Comparison of ENCODE assay signal across 18 mouse cellular contexts in the genomic region with DNA sequence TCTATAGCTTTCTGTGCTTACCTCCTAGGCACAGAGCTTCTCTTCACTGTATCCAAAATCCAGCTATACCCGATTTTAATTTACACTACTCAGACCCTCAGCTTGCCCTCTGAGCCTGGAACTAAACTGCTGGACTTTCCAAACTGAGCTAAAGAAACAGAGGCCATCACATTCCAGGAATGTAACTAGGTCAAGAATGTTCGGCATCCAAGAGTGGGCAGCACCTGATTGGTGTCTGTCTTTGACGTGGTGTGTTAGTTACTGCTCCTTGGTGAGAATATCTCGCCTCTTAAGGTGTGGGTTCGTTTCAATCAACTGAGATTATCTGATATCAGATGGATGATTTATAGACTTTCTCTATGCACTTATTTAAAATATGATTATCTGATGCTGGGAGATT.
DNase-seq lines count a peak whose midpoint lies in the region; ATAC-seq lines count a peak whose summit lies in the region.
"Had no signal": no experiment of that assay in that cellular context is flagged by ENCODE, and none has a peak within 500 bp of the region (broad histone marks: within the 10 kb centered on the region; RNA-seq: fewer than 3 reads in every experiment).

No protein-coding gene starts in this region.

- intact Hi-C loops in heart, postnatal 25 days (cut with DNase I) = loop anchor here (5.0 kb wide), 1 partner anchor 84 kb away; no protein-coding TSS in a partner anchor

- peak overlapping the region; percentile 47; the same call in 1 of the 2 replicates for H3K27ac ChIP-seq in heart, embryonic 10.5 days
- no peak overlapping the region for H3K27ac ChIP-seq in kidney, embryonic 14.5 days (ENCODE audit: low read depth, low read length)
- H3K27ac ChIP-seq in hindbrain, embryonic 12.5 days = no peak overlapping the region
- H3K27ac ChIP-seq: forebrain, embryonic 13.5 days; hindbrain, embryonic 15.5 days; lung, embryonic 15.5 days; midbrain, embryonic 12.5 days; stomach, postnatal 0 days had no signal

- no peak overlapping the region for H3K4me3 ChIP-seq in heart, embryonic 10.5 days
- no peak overlapping the region for H3K4me3 ChIP-seq in kidney, embryonic 14.5 days (ENCODE audit: low read length)
- no peak overlapping the region for H3K4me3 ChIP-seq in hindbrain, embryonic 12.5 days
- H3K4me3 ChIP-seq: forebrain, embryonic 13.5 days; hindbrain, embryonic 15.5 days; lung, embryonic 15.5 days; midbrain, embryonic 12.5 days; myocyte had no signal

- H3K4me1 ChIP-seq in heart, embryonic 10.5 days = peaks cover 21% of the 10 kb centered on the region
- H3K4me1 ChIP-seq in kidney, embryonic 14.5 days (ENCODE audit: control insufficient read depth, insufficient read depth, low read length) = no peaks in the 10 kb centered on the region
- H3K4me1 ChIP-seq in hindbrain, embryonic 12.5 days = no peaks in the 10 kb centered on the region
- H3K4me1 ChIP-seq: forebrain, embryonic 13.5 days; hindbrain, embryonic 15.5 days; lung, embryonic 15.5 days; midbrain, embryonic 12.5 days had no signal

- no peaks in the 10 kb centered on the region for H3K9me3 ChIP-seq in heart, embryonic 10.5 days
- H3K9me3 ChIP-seq in kidney, embryonic 14.5 days (ENCODE audit: control insufficient read depth, low read length) = no peaks in the 10 kb centered on the region
- H3K9me3 ChIP-seq in hindbrain, embryonic 12.5 days (replicated peaks) = no peaks in the 10 kb centered on the region
- H3K9me3 ChIP-seq: forebrain, embryonic 13.5 days; hindbrain, embryonic 15.5 days; lung, embryonic 15.5 days; midbrain, embryonic 12.5 days had no signal

- WGBS in heart, embryonic 10.5 days = 32% methylated on average over 5 of the region's 5 CpGs
- 61% methylated on average over 5 of the region's 5 CpGs for WGBS in kidney, embryonic 14.5 days
- 66% methylated on average over 5 of the region's 5 CpGs for WGBS in hindbrain, embryonic 12.5 days

- H3K9ac ChIP-seq in kidney, embryonic 14.5 days (ENCODE audit: low read depth, low read length) = no peak overlapping the region
- H3K9ac ChIP-seq in hindbrain, embryonic 12.5 days = no peak overlapping the region
- H3K9ac ChIP-seq: forebrain, embryonic 13.5 days; hindbrain, embryonic 15.5 days; lung, embryonic 15.5 days; midbrain, embryonic 12.5 days had no signal

- no peaks in the 10 kb centered on the region for H3K27me3 ChIP-seq in heart, embryonic 10.5 days (ENCODE audit: insufficient read depth, poor library complexity, severe bottlenecking)
- no peaks in the 10 kb centered on the region for H3K27me3 ChIP-seq in kidney, embryonic 14.5 days (ENCODE audit: control insufficient read depth, insufficient read depth, low read length)
- H3K27me3 ChIP-seq in hindbrain, embryonic 12.5 days = no peaks in the 10 kb centered on the region
- H3K27me3 ChIP-seq: forebrain, embryonic 13.5 days; hindbrain, embryonic 15.5 days; lung, embryonic 15.5 days; midbrain, embryonic 12.5 days had no signal

- ATAC-seq in kidney, embryonic 14.5 days (ENCODE audit: low FRiP score, low TSS enrichment) = no peak
- no peak for ATAC-seq in hindbrain, embryonic 12.5 days (ENCODE audit: low FRiP score)
- ATAC-seq: forebrain, embryonic 13.5 days had no signal

- DNase-seq in heart, embryonic 10.5 days (ENCODE audit: low spot score) = no peak
- DNase-seq in heart, postnatal 25 days (ENCODE audit: low spot score) = no peak
- DNase-seq in kidney, adult 18-20 months = peak; percentile 15
- DNase-seq in ZHBTc4 (ENCODE audit: low read depth, low spot score) = peak; percentile 8
- peak; percentile 28 for DNase-seq in retina, embryonic 14.5 days (ENCODE audit: low spot score)
- DNase-seq in cerebellum, adult 11 months = no peak
- DNase-seq: adrenal gland, adult 8-10 months; cerebellum, adult 18-20 months; liver; thymus, postnatal 14 days had no signal

- H3K4me2 ChIP-seq in kidney, embryonic 14.5 days (replicated peaks; ENCODE audit: low read depth, low read length) = no peak overlapping the region
- no peak overlapping the region for H3K4me2 ChIP-seq in hindbrain, embryonic 12.5 days (replicated peaks)
- H3K4me2 ChIP-seq: forebrain, embryonic 13.5 days; hindbrain, embryonic 15.5 days; lung, embryonic 15.5 days; midbrain, embryonic 12.5 days had no signal

- H3K36me3 ChIP-seq in heart, embryonic 10.5 days = no peaks in the 10 kb centered on the region
- H3K36me3 ChIP-seq in kidney, embryonic 14.5 days (ENCODE audit: control insufficient read depth, insufficient read depth, low read length) = no peaks in the 10 kb centered on the region
- H3K36me3 ChIP-seq in hindbrain, embryonic 12.5 days = no peaks in the 10 kb centered on the region
- H3K36me3 ChIP-seq: hindbrain, embryonic 15.5 days; lung, embryonic 15.5 days; midbrain, embryonic 12.5 days had no signal

Comparison
In these comparisons a context has a peak if more than half of its experiments do, and no peak if none do; other contexts are left out.
1. DNase-seq: peak in kidney, adult 18-20 months (single experiment), ZHBTc4 (single experiment) and retina, embryonic 14.5 days (single experiment); none in heart, embryonic 10.5 days (single experiment), heart, postnatal 25 days (single experiment) and cerebellum, adult 11 months (single experiment).